Mouse (Mus musculus) kidney, postnatal 10 days (tissue): ENCODE data around the gene Olfr655.

ENCODE experiments used
- DNase-seq: peaks from one replicate; pipeline ENCODE4 v3.0.0; 2021; ENCODE audit warnings: mixed read lengths

Olfr655 gene

DNA sequence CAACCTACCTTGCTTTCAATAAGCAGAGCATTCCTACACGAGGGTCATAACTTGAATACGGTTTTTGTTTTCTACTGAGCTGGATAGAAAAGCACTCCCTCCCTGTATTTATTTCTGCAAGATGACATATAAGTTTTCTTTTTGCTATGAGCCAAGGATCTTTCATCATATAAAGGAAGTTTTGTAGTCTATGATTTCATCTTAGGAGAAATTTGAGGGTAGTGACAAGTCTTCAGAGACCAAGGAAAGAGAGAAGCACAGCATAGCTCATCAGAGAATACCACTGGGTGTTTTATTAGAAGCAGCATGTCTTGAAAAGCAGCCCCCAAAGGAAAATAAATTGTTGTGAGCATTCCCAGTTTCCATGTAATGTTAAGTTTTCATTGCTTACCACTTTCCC lies at the start of gene Olfr655:
Olfr655 (minus strand) TSS at position 101 of the 400 bp plus-strand sequence.
- DNase-seq, result no peak

DNA sequence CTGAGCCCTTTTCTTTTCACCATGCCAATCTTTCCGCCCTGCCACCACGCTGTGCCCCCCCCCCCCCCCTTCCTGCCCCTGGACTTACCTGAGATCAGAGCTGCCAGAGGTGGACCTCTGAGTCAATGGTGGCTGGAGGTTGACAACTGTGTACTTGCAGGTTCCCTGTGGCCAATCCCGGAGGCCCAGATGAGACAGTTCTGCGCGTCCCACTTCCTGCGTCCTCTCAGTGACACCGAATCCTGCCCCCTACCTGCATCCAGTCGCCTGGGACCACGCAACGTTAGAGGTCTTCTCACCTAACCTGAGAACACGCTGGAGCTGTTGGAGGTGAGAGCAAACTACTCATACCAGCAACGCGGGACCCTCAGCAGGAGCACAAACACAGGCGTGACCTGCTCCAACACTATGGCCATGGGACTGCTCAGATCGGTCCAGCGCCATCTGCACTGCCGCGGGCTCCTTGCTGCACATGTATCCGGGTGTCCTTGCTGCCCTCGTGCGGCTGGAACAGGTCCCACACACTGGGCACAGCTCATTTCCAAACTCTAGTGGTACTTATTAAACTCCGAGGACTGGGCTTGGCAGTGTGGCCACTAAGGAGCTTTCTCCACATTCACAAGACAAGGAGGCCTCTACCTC lies 45.4 kb upstream of the Olfr655 start, which contains the start of gene Olfr658:
Olfr658 (minus strand) TSS at position 465 of the 642 bp plus-strand sequence.
- peak; percentile 48 for DNase-seq

DNA sequence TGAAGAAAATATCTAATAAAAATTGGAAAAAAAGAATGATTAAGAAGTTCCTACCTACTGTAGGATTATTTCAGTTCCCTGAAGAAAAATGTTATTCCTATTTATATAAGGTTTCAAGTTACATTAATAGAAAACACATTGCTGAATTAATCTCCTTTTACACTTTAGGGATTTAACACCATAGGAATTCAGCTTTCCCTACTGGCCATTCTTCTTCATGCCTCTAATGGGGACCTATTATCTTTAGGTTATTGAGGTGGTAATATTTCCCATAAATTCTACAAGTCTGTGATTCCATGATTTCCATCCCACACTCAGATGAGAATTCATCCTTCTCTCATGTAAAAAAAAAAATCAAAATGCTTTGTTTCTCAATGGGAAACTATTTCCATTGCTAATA lies 22.9 kb upstream of the Olfr655 start, which contains the start of gene Olfr657:
Olfr657 (plus strand) TSS at position 301 of the 400 bp plus-strand sequence.
- no peak for DNase-seq

GRCm38 (mm10) chr7:104613655-104614054 lies 12.1 kb upstream of the Olfr655 start, which contains the start of gene Olfr656:
Gene Olfr656, plus strand, starts transcription at chr7:104613955.
- DNase-seq, result no peak

- no peak for DNase-seq
Observed at GRCm38 (mm10) chr7:104604727-104605126, 3.1 kb upstream of the Olfr655 start.

DNA sequence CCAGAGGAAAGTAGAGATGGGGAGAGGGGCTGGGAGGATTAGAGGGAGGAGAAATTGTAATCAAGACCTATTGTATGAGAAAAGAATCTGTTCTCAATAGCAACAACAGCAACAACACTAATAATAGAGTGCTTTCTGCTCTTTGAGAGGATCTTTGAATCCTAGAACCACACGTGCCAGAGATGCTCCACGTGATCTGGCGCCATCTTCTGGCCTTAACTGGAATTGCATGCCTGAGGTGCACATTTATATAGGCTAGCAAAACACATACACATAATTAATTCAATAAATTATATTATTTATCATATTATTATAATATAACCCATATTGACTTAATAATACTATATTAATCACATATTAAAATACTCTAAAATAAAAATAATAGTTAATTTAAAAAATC lies 1.6 kb upstream of the Olfr655 start:
- peak; percentile 48 for DNase-seq

DNA sequence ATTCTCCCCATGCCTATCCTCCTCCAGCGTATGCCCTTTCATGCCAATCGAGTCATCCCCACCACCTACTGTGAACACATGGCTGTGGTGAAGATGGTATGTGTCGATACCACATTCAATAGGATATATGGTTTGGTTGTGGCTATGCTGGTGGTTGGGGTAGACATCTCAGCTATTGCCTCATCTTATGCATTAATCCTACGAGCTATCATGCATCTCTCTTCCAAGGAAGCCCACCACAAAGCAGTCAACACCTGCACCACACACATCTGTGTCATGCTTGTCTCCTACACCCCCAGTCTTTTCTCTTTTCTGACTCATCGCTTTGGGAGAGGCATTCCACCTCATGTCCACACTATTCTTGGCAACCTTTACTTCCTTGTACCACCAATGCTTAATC lies 13.3 kb downstream of the Olfr655 start:
- no peak for DNase-seq

DNA sequence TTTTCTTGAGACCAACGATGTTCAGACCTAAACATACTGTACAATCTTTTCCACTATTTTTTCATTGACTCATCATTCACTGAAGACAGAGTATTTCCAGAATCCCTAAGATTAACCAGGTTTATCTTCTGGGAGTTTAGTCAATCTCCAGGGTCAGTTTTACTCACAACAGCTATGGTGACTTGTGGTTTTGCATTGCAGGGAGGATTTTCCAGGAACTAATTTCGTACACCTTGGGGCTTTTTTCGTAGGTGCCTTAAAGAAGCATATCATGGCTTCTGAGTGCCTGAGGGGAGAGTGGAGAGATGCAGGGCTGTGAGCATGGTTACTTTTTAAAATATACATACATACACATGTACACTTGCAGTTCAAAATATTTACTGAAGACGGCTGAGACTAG lies 14.9 kb downstream of the Olfr655 start, which contains the start of gene Olfr654:
Olfr654 (plus strand) TSS at position 301 of the 400 bp plus-strand sequence.
- no peak for DNase-seq

DNA sequence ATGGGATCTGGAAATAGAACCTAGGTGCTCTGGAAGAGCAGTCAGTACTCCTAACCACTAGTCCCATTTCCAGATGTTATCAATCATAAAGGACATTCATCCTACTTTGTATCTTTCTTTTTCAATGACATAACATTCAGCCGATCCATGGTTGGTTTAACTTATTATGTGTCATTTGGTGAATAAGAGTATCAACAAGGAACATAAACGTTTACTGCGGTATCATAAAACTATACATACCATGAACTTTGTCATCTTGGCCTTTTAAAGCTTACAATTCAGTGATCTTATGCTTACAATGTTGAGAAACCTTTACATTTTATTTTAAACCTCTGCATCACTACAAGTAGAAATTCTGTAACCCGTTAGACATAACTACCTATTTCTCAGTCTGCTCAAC lies 20.1 kb downstream of the Olfr655 start:
- DNase-seq, result no peak

DNA sequence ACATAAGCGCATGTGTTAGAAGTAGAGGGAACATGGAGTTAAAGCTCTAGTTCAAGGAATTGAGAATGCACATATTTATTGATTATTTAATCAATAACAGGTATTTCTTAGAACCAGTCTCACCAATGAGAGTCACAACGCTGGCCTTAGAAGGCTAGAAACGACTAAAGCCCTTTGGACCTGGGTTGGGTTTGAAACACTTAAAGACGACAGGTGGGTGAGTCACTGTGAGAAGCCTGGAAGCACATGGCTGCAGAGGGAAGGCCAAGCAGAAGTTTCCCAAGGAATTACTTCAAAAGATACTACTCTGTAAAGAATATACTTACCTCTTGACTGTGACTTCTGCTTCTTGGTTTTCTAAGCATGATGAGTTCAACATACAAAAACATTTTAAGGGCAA lies 20.7 kb downstream of the Olfr655 start:
- no peak for DNase-seq

- no peak for DNase-seq
Observed at GRCm38 (mm10) chr7:104577014-104577413, 24.6 kb downstream of the Olfr655 start, which contains the start of gene Olfr653. Gene Olfr653, plus strand, starts transcription at chr7:104577314.

- no peak for DNase-seq
Observed at GRCm38 (mm10) chr7:104560601-104561000, 41.0 kb downstream of the Olfr655 start, which contains the start of gene Olfr652. Gene Olfr652, plus strand, starts transcription at chr7:104560901.

GRCm38 (mm10) chr7:104552700-104553099 lies 48.9 kb downstream of the Olfr655 start:
- no peak for DNase-seq

GRCm38 (mm10) chr7:104549833-104550232 lies 51.7 kb downstream of the Olfr655 start, which contains the start of gene Olfr651:
Gene Olfr651, plus strand, starts transcription at chr7:104550133.
- DNase-seq, result no peak
